Mouse (Mus musculus) heart, postnatal 4 days (tissue): ENCODE measurements around the gene Neil3. TPM values are rescaled to one million over a fixed set of nuclear protein-coding genes. Genes with fewer than 3 reads are reported as not detected.

Source experiments
- total RNA-seq, 2 experiments: library from RNA; stranded (reverse); gene quantifications; 2 replicates each; pipeline ENCODE4 v1.2.3; 2021

Neil3 gene
- total RNA-seq, 2 experiments from 2014 or later, result 14.3 to 17.2 TPM

Other genes starting within 250 kb of the Neil3 start
- gene Aga, start 127.3 kb downstream of the Neil3 start, total RNA-seq, result 10 to 100 TPM; 20.9 TPM